Mouse (Mus musculus): ENCODE data around the gene Zfp947. TPM values are rescaled to one million over a fixed set of nuclear protein-coding genes. Genes with fewer than 3 reads are reported as not detected.
"Not testable (repeated sequence)": the region's sequence is repeated elsewhere in the genome, so short reads cannot be mapped to it uniquely, and the experiment has no call there.

Zfp947 gene
- 1.9 and 2.2 TPM in 2 replicates for polyA plus RNA-seq (2015; fragmentation: Nextera tagmentation; extraction: Ambion mirVana)

DNA sequence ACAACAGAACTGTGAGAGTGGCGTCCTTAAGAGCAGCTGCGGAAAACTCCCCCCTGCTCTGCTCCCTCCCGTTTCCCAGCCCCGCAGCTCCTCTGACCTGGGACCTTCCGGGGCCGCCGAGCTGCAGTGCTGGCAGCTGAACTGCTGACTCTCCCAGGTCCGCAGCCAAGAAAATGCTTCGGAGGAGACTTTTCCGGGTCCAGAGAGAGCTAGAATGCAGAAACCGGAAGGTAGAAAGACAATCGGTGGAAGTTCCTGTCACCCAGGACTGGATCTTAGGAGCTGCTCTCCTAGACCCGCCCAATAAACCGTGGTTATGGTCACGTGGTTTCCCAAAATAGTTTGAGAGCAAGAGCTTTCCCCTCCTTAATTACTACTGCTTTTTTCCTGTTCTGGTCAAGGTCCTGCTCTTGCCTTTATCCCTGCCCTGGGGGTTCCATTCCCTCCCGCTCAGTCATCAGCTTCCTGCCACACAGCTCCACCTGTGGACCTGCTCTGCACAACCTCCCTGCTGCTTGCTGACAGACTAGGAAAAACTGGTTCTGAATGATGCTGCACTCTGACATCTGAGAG lies at the start of gene Zfp947:
Gene Zfp947, minus strand, starts transcription at position 469 of the 573 bp plus-strand sequence.
- peak; percentile 31 for DNase-seq (ENCODE audit: low spot score)

DNA sequence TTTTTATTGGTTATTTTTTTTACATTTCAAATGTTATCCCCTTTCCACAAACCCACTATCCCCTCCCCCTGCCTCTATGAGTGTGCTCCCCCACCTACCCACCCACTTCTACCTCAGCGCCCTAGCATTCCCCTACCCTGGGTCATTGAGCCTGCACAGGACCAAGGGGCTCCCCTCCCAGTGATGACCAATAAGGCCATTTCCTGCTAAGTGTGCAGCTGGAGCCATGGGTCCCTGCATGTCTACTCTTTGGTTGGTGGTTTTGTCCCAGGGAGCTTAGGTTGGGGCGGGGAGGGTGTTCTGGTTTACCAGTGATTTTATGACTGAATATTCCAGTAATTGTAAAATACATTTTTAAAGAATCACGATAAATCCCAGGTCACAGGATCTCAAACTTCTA lies 686 bp downstream of the Zfp947 start:
- not testable (repeated sequence) for DNase-seq (ENCODE audit: low spot score)

DNA sequence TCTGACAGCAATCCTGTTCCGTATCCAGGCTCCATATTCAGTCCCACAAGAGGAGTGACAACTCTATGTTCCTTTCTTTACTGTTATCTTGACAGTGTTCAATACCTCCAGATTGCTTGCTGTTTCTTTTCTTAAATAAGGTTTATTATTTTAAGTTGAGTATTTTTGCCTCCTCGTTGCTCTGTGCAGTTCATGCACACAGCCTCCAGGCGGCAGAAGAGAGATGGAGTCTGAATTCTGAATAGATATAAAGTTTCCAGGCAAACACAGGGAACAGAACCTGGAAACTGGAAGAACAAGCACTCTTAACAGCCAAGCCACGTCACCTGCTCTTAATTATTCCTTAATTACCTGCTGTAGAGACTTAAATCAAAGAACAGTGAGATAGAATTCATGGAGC lies 12.0 kb downstream of the Zfp947 start:
- not testable (repeated sequence) for DNase-seq (ENCODE audit: low spot score)

DNA sequence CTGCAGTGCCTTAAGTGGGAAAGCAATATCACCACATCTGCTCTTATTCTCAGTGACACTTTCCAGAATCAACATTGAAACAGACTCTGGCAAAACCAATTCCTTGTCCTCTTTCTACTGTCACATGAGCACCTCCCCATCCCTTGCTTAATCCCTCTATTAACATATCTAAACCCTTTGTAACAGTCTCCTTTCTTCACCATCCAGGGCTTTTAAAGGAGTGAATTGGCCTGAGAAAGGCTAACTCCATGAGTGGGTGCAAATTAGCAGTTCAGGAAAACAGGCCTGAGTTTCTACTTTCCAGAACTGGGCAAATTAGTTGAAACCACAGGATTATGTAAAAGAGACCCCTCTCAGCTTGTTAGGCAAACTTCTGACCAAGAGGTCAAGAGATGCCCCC lies 47.2 kb downstream of the Zfp947 start:
- DNase-seq (ENCODE audit: low spot score): no peak

Other genes starting within 250 kb of the Zfp947 start
- gene Zfp942, start 203.7 kb downstream of the Zfp947 start, polyA plus RNA-seq (2015; fragmentation: Nextera tagmentation; extraction: Ambion mirVana): 21.9 and 24.9 TPM in 2 replicates
- gene Zfp943, start 203.6 kb downstream of the Zfp947 start, polyA plus RNA-seq (2015; fragmentation: Nextera tagmentation; extraction: Ambion mirVana): 17.2 and 18.5 TPM in 2 replicates
- gene Zfp994, start 59.4 kb upstream of the Zfp947 start, polyA plus RNA-seq (2015; fragmentation: Nextera tagmentation; extraction: Ambion mirVana): 4.0 and 4.3 TPM in 2 replicates
- gene CT030661.1, start 148.6 kb upstream of the Zfp947 start, polyA plus RNA-seq (2015; fragmentation: Nextera tagmentation; extraction: Ambion mirVana): 12.4 and 13.6 TPM in 2 replicates
- 15.6 and 17.3 TPM in 2 replicates for gene Zfp944, start 195.2 kb upstream of the Zfp947 start, polyA plus RNA-seq (2015; fragmentation: Nextera tagmentation; extraction: Ambion mirVana)
- 13.7 and 14.7 TPM in 2 replicates for gene Zfp758, start 195.3 kb upstream of the Zfp947 start, polyA plus RNA-seq (2015; fragmentation: Nextera tagmentation; extraction: Ambion mirVana)